Mouse (Mus musculus): ENCODE measurements around the gene Alpl. TPM values are rescaled to one million over a fixed set of nuclear protein-coding genes. Genes with fewer than 3 reads are reported as not detected.

Alpl gene
- polyA plus RNA-seq, 1 experiment from 2014 or later: 6.9 TPM

DNA sequence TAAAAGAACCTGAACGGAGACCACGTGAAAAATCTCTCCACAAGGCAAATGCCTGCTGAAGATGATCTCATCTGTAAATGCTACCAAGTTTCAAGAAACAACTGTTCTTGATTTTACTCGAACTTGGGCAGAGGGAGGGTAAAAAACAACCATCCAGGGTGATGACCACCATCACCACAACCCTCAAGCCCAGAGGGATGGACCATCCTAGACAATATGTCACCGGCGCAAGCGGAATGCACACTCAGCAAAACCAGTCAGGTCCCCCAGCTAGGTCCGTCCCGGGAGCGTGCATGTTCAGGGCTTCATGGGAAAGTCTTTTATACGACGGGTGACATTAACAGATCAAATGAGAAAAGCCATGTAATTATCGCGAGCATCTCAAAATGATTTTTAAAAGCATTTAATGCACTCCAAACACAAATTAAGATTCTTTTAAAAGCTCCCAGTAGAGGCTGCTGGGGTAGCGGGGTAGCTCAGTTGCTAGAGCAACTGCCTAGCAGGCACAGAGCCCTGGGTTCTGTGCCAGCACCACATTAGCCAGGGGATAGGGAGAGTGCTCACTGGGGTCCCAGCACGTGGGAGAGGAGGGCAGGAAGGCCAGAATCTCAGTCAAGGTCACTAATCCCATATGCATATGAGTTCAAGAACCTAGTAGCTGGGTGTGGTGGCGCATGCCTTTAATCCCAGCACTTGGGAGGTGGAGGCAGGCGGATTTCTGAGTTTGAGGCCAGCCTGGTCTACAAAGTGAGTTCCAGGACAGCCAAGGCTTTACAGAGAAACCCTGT lies 17.6 kb downstream of the Alpl start:
- H3K27me3 ChIP-seq: no peaks in the 10 kb centered on the region
- no peak for ATAC-seq (ENCODE audit: low FRiP score)
- H3K9me3 ChIP-seq: no peaks in the 10 kb centered on the region
- no peak overlapping the region for H3K27ac ChIP-seq
- H3K9ac ChIP-seq: no peak overlapping the region
- no peak overlapping the region for H3K4me2 ChIP-seq
- WGBS: 78% methylated on average over 17 of the region's 17 CpGs
- H3K36me3 ChIP-seq: no peaks in the 10 kb centered on the region
- no peak overlapping the region for H3K4me3 ChIP-seq
- H3K4me1 ChIP-seq (replicated peaks): peaks cover 7% of the 10 kb centered on the region

DNA sequence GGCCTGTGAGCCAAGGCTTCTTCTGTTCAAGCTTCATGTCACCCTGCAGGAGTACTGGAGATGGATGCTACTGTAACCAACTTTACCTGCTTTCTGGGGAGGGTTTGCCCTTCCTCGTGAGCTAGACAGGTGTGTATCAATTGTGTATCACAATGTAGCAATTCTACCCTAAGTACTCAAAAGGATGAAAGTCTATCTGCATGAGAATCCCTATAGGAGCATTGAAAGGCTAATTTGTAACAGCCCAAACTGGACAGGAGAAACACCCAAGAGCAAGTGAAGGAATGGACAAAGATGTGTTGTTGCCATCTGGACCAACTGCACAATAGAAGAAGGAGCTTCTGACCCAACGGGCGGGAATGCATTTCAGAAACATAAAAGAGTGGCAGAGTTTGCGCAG lies 18.3 kb downstream of the Alpl start:
- H3K9me3 ChIP-seq: no peaks in the 10 kb centered on the region
- peaks cover 9% of the 10 kb centered on the region for H3K4me1 ChIP-seq (replicated peaks)
- no peaks in the 10 kb centered on the region for H3K36me3 ChIP-seq
- no peak overlapping the region for H3K4me3 ChIP-seq
- H3K9ac ChIP-seq: no peak overlapping the region
- no peak overlapping the region for H3K27ac ChIP-seq
- ATAC-seq (ENCODE audit: low FRiP score): no peak
- no peak overlapping the region for H3K4me2 ChIP-seq
- 80% methylated on average over 4 of the region's 4 CpGs for WGBS
- no peaks in the 10 kb centered on the region for H3K27me3 ChIP-seq

DNA sequence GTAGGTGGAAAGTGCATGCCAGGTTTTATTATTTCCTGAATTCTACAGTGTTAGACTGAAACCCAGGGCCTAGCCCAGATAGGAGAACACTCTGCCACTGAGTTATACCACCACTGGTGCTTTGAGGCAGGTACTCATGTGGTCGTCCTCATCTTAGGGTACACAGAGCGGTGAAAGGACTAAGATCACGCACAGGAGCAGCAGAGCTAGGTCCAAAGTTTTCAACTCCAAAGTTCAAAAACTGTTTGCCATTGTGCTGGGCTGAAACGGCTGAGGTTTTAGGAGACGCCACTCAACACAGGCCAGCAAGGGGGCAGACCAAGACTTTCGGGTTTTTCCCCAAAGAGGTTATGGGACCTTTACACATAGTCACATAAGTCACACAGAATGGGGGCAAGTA lies 21.7 kb downstream of the Alpl start:
- H3K9ac ChIP-seq: no peak overlapping the region
- peaks cover 14% of the 10 kb centered on the region for H3K4me1 ChIP-seq (replicated peaks)
- H3K4me2 ChIP-seq: no peak overlapping the region
- no peaks in the 10 kb centered on the region for H3K27me3 ChIP-seq
- no peak overlapping the region for H3K4me3 ChIP-seq
- WGBS: 87% methylated on average over 6 of the region's 6 CpGs
- no peaks in the 10 kb centered on the region for H3K9me3 ChIP-seq
- ATAC-seq (ENCODE audit: low FRiP score): no peak
- H3K36me3 ChIP-seq: no peaks in the 10 kb centered on the region
- no peak overlapping the region for H3K27ac ChIP-seq

DNA sequence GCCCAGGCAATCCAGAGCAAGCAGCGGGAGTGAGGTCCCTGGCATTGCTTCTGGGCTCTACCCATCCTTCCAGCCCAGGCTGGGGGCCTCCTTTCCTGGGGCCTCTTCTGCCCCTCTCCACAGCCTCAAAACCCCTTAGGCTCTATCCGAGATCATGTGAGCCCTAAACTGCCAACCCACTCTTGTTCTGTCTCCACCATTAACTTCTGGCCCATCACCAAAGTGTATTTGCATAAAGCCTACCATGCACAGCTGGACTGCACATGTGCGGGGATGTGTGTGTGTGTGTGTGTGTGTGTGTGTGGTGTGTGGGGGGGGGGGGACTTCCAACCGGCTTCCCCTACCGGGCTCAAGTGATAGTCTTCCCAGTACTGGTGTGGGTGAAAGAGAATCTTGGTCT lies 22.2 kb downstream of the Alpl start:
- Histone ChIP-seq H3K4me3 (no peak overlapping the region), H3K36me3 (no peaks in the 10 kb centered on the region), H3K9ac (no peak overlapping the region), H3K4me1 (replicated peaks) (peaks cover 16% of the 10 kb centered on the region), H3K27ac (peak overlapping the region; percentile 41; the same call in 1 of the 2 replicates), H3K4me2 (no peak overlapping the region), H3K27me3 (no peaks in the 10 kb centered on the region), H3K9me3 (no peaks in the 10 kb centered on the region)
- 59% methylated on average over 5 of the region's 5 CpGs for WGBS
- no peak for ATAC-seq (ENCODE audit: low FRiP score)

DNA sequence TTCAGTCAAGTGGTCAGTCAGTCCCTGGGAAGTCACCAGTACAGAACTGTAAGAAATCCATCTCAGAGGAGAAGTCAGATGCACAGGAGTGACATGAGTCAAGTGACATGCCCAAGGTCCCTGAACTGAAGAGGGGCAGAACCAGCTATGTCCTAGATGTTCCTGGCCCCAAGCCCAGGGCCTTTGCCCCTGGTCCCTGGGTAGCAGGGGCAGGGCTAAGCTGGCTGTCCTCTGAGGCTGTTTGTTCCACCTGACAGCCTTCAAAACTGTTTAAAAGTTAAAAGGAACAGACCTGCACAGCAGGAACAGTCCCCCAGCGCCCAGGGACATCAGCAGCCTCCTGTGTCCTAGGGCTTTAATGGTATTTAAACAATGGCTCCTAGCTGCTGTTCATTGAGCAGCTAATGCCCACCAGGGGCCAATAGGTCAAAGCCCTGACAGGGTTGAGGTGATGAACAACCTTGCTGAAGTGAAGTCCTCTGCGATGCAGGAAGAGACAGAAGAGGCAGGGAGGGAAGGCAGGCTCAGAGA lies 22.8 kb downstream of the Alpl start:
- H3K36me3 ChIP-seq: no peaks in the 10 kb centered on the region
- H3K9ac ChIP-seq: no peak overlapping the region
- 13% methylated on average over 2 of the region's 2 CpGs for WGBS
- no peak overlapping the region for H3K4me2 ChIP-seq
- H3K27me3 ChIP-seq: no peaks in the 10 kb centered on the region
- peak overlapping the region; percentile 41 for H3K27ac ChIP-seq
- no peak for ATAC-seq (ENCODE audit: low FRiP score)
- H3K9me3 ChIP-seq: no peaks in the 10 kb centered on the region
- H3K4me3 ChIP-seq: no peak overlapping the region
- H3K4me1 ChIP-seq (replicated peaks): peaks cover 16% of the 10 kb centered on the region

DNA sequence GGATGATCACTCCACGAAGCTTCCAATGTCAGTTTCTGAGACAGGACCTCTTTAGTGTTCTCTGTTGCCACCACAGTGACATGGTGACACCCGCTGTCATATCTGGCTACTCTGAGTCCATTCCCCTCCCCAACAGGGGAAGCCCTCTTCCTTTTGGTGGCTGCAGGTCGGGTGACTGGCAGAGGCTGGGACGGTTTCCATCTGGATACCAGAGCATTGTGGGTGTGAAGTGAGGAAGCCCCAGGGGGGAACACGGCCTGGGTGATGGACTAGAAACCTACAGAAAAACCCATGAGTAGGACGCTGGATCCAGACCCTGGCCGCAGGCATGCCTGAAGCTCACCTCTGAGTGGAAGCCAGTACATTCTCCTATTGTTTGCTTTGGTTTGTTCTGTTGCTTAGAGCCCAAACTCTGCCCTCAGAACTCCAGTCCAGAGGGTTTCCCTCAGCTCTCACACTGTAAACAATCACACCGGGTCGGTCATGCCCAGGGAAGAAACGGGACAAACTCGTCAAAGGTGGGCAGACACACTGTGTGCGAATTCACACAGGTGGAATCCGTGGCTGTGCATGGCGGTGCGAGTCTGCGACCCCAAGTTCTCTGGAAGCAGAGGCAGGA lies 23.6 kb downstream of the Alpl start:
- no peaks in the 10 kb centered on the region for H3K9me3 ChIP-seq
- no peak overlapping the region for H3K4me3 ChIP-seq
- no peak overlapping the region for H3K9ac ChIP-seq
- no peak for ATAC-seq (ENCODE audit: low FRiP score)
- no peaks in the 10 kb centered on the region for H3K27me3 ChIP-seq
- H3K4me1 ChIP-seq (replicated peaks): peaks cover 16% of the 10 kb centered on the region
- H3K4me2 ChIP-seq: no peak overlapping the region
- no peak overlapping the region for H3K27ac ChIP-seq
- 83% methylated on average over 16 of the region's 16 CpGs for WGBS
- H3K36me3 ChIP-seq: no peaks in the 10 kb centered on the region

DNA sequence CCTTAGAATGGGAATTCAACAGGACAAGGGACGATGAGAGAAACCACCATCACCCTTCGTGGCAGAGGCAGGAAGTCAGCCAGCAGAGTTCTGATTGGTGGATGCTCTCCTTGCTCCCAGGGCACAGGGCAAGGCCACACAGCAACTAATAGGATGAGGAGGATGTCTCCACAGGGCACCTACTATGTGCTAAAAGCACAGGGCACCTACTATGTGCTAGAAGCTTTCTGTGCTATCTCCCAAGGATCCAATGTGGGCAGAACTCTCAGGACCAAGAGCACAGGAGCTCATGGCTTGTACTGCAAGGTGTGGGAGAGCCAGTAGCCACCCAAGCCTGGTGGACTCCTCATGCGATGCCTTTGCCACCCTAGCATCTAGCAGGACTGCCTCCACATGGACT lies 24.4 kb downstream of the Alpl start:
- peaks cover 16% of the 10 kb centered on the region for H3K4me1 ChIP-seq (replicated peaks)
- no peak overlapping the region for H3K4me3 ChIP-seq
- 80% methylated on average over 3 of the region's 3 CpGs for WGBS
- no peaks in the 10 kb centered on the region for H3K27me3 ChIP-seq
- H3K36me3 ChIP-seq: no peaks in the 10 kb centered on the region
- no peak overlapping the region for H3K9ac ChIP-seq
- H3K9me3 ChIP-seq: no peaks in the 10 kb centered on the region
- no peak overlapping the region for H3K4me2 ChIP-seq
- H3K27ac ChIP-seq: no peak overlapping the region
- ATAC-seq (ENCODE audit: low FRiP score): no peak

DNA sequence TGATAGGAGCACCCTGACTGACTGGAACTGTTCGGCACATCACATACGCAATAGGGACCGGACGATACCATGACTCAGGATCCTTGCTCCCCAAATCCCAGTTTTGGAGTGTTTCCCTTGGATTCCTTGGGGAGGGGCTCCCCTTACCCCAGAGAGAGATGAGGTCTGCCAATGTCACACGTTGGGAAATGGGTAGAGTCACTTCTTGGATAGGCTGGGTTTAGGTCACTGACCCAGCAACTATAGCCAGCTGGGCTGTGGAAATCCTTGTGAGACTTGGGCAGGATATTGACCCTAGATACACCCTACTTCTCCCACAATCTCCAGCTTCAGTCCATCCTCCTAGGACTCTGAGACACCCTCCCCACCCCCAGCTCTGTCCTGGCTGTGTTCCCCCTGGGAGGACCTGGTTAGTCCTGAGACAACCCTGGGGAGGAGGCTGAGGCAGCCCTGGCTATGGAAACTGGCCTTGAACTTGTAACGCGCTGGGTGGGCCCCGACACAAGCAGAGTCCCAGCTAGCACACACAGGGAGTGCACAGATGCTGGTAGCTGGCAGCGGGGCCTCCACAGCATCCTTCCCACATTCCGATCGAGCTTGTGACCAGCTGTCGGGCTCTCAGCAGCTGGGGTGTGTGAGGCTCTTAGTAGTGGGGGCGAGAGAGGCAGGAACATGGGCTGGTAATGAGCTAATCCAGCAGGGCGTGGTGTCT lies 25.1 kb downstream of the Alpl start:
- H3K4me1 ChIP-seq (replicated peaks): peaks cover 23% of the 10 kb centered on the region
- no peak overlapping the region for H3K9ac ChIP-seq
- no peak for ATAC-seq (ENCODE audit: low FRiP score)
- H3K9me3 ChIP-seq: no peaks in the 10 kb centered on the region
- no peak overlapping the region for H3K27ac ChIP-seq
- WGBS: 76% methylated on average over 14 of the region's 14 CpGs
- H3K4me2 ChIP-seq: no peak overlapping the region
- no peak overlapping the region for H3K4me3 ChIP-seq
- no peaks in the 10 kb centered on the region for H3K36me3 ChIP-seq
- H3K27me3 ChIP-seq: no peaks in the 10 kb centered on the region

DNA sequence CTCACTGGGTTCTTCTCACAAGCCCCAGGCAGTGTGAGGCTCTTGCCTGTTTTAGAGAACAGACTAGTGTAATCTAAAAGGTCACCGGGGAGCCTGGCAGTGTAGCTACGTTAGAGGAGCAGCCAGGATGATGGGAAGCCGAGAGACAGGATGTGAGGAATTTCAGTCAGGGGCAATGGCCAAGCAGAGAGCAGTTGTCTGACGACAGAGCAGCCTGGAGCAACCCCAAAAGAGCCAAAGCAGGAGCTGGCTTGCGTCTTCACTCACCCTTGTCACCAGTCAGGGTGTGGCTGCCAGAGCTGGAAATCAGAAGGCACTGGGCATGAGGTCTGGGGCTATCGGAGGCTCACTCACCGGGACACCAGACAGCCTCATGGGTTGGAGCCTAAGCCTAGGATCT lies 26.5 kb downstream of the Alpl start:
- no peaks in the 10 kb centered on the region for H3K27me3 ChIP-seq

DNA sequence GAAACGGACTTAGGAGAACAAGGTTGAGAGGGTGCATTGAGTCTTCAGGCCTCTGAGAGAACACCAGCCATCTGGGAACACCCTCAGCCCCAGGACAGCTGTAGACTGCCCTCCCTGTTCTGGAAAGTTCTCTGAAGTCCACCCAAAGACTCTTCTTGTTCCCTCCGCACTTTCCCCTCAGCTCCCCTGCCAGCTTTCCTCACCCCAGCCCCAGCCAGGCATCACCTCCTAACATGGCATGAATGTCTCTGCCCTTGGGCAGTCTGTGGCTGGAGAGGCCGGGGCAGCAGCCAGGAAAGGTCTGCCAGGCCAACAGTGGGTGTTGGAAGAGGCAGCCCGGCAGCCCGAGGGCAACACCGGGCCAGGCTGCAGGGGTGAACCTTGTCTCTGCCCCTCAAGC lies 27.4 kb downstream of the Alpl start:
- Histone ChIP-seq H3K27me3 (no peaks in the 10 kb centered on the region), H3K36me3 (no peaks in the 10 kb centered on the region), H3K4me3 (no peak overlapping the region), H3K27ac (no peak overlapping the region), H3K9ac (no peak overlapping the region), H3K4me2 (no peak overlapping the region), H3K9me3 (no peaks in the 10 kb centered on the region), H3K4me1 (replicated peaks) (peaks cover 34% of the 10 kb centered on the region)
- WGBS: 91% methylated on average over 6 of the region's 6 CpGs
- ATAC-seq (ENCODE audit: low FRiP score): no peak

More for the DNA sequence above, 26.5 kb downstream of the Alpl start:
- no peak for ATAC-seq (ENCODE audit: low FRiP score)
- Histone ChIP-seq H3K9me3 (no peaks in the 10 kb centered on the region), H3K4me3 (no peak overlapping the region), H3K4me2 (no peak overlapping the region), H3K4me1 (replicated peaks) (peaks cover 34% of the 10 kb centered on the region), H3K27ac (no peak overlapping the region), H3K36me3 (no peaks in the 10 kb centered on the region), H3K9ac (no peak overlapping the region)
- 61% methylated on average over 7 of the region's 7 CpGs for WGBS

DNA sequence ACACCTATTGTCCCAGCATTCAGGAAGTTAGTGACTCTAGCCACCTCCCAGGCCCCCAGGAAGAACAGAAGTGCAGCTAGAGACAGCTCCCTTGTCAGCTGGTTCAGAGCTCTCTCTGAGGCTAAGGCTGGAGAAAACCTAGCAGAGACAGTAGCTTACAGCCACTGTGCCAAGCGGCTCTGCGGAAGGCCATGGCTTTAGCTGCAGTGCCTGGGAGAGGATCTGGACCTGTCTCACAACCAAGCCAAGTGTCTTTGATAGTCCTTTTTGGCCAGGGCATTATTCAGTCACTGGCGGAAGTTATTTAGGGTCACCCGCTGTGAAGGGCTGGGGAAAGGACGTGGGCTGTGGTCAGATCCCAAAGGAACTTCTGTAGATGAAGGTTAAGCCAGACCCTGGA lies 27.8 kb downstream of the Alpl start:
- no peaks in the 10 kb centered on the region for H3K27me3 ChIP-seq
- H3K36me3 ChIP-seq: no peaks in the 10 kb centered on the region
- no peak for ATAC-seq (ENCODE audit: low FRiP score)
- H3K9ac ChIP-seq: no peak overlapping the region
- H3K9me3 ChIP-seq: no peaks in the 10 kb centered on the region
- 0 out of 2 replicates have a peak overlapping the region, but pooled peaks have one; percentile 40 for H3K27ac ChIP-seq
- H3K4me1 ChIP-seq (replicated peaks): peaks cover 29% of the 10 kb centered on the region
- no peak overlapping the region for H3K4me2 ChIP-seq
- no peak overlapping the region for H3K4me3 ChIP-seq
- 71% methylated on average over 5 of the region's 5 CpGs for WGBS

DNA sequence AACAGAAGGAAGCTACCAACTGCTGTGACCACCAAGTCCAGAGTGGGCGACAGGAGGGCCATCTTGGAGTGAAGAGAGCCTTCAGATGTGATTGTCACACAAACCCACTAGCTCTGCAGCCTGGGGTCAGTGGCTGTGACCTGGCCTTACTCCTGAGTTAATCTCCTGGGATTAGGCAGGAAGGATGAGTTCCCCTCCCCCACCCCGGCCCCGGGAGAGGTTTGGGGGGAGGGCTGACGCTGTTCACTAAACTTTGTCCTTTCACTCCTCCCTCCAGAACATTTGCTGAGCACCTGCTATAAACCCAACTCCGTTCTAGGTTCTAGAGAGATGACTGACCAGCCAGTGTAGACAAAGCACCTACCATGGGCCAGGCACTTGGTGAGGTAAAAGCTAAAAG lies 29.8 kb downstream of the Alpl start:
- peaks cover 27% of the 10 kb centered on the region for H3K4me1 ChIP-seq (replicated peaks)
- H3K27me3 ChIP-seq: no peaks in the 10 kb centered on the region
- no peak overlapping the region for H3K9ac ChIP-seq
- no peaks in the 10 kb centered on the region for H3K9me3 ChIP-seq
- 34% methylated on average over 5 of the region's 5 CpGs for WGBS
- no peak overlapping the region for H3K4me2 ChIP-seq
- peak overlapping the region; percentile 86 for H3K27ac ChIP-seq
- H3K36me3 ChIP-seq: no peaks in the 10 kb centered on the region
- no peak for ATAC-seq (ENCODE audit: low FRiP score)
- no peak overlapping the region for H3K4me3 ChIP-seq

Measured in hindbrain, embryonic 13.5 days (tissue).